Mouse (Mus musculus): ENCODE results near the gene Slc44a1. TPM values are rescaled to one million over a fixed set of nuclear protein-coding genes. Genes with fewer than 3 reads are reported as not detected.

The Slc44a1 gene
- total and polyA plus RNA-seq, 2 experiments: 16.3 to 32.9 TPM

DNA sequence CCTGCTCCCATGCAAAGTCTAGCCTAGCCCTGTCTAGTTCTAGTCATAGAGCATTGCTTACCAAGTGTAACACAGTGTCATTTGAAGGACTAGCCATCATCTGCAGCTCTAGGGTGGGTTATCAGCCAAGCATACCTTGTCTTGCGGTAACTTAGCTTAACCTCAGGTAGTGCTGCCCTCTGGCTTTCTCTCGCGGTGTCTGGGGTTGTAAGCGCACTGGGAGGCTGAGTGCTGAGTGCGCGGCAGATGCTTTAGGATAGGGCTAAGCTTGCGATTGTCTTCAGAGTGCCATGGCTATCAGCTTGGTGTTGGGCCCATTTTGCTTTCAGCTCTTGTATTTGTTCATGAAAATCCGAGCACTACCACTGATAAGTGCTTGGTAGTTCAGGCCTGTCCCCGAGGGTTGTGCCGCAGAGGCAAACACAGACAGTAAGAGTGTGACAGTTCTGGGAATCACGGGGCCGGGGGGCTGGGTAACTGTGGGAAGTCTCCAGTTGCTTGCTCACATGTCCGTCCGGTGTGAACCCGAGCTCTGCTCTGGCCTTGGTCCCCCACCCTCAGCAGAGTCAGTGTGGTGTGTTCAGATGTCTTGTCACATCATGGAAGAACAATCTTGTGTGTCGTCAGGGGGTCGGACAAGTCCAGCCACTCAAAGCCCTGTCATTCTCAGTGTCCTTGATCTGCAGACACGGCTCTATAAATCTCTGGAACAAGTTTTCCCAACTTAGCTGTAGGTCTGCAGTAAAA lies 22.5 kb downstream of the Slc44a1 start:
- DNase-seq (ENCODE audit: extremely low read depth, low read depth, low spot score): no peak
- H3K4me1 ChIP-seq (ENCODE audit: control insufficient read depth, insufficient read depth, low read length): no peaks in the 10 kb centered on the region
- no peak overlapping the region; the same call in 1 of the 2 replicates for H3K9ac ChIP-seq (ENCODE audit: low read depth, low read length)
- no peaks in the 10 kb centered on the region for H3K36me3 ChIP-seq (ENCODE audit: control insufficient read depth, insufficient read depth, low read length)
- no peaks in the 10 kb centered on the region for H3K27me3 ChIP-seq (ENCODE audit: control insufficient read depth, insufficient read depth, low read length)
- 87% methylated on average over 18 of the region's 18 CpGs for WGBS
- peaks cover 35% of the 10 kb centered on the region for H3K79me2 ChIP-seq (ENCODE audit: control insufficient read depth, insufficient read depth, low read length)
- no peak overlapping the region for H3K27ac ChIP-seq (replicated peaks; ENCODE audit: insufficient read depth, low read depth, low read length)
- TF ChIP-seq CTCF (IDR thresholded peaks at IDR 0.05; ENCODE audit: low read depth, low read length): no peak
- TF ChIP-seq POLR2A (IDR thresholded peaks at IDR 0.05; ENCODE audit: extremely low read depth, insufficient read depth, low read length): no peak
- no peak overlapping the region for H3K4me3 ChIP-seq (ENCODE audit: insufficient read depth, low read depth, low read length)

DNA sequence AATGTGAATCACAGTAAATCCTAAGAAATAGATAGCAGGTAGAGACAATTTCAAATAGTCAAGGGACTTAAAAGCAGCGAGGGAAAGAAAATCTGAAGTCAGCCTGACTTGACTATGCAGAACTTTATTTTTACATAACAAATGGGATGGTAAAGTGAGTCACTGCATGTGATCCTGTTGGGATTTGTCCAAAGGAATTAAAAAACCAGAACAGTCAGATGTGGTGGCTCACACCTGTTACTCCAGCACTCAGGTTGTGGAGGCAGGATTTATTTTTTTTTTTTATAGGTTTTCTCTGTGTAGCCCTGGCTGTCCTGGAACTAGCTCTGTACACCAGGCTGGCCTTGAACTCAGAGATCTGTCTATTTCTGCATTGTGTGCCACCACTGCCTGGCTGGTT lies 25.7 kb downstream of the Slc44a1 start:
- no peak for TF ChIP-seq POLR2A (IDR thresholded peaks at IDR 0.05; ENCODE audit: extremely low read depth, insufficient read depth, low read length)
- no peak for TF ChIP-seq CTCF (IDR thresholded peaks at IDR 0.05; ENCODE audit: low read depth, low read length)
- Histone ChIP-seq H3K4me1 (ENCODE audit: control insufficient read depth, insufficient read depth, low read length) (no peaks in the 10 kb centered on the region), H3K79me2 (ENCODE audit: control insufficient read depth, insufficient read depth, low read length) (peaks cover 28% of the 10 kb centered on the region), H3K36me3 (ENCODE audit: control insufficient read depth, insufficient read depth, low read length) (no peaks in the 10 kb centered on the region), H3K9ac (ENCODE audit: low read depth, low read length) (no peak overlapping the region), H3K27ac (replicated peaks; ENCODE audit: insufficient read depth, low read depth, low read length) (no peak overlapping the region), H3K27me3 (ENCODE audit: control insufficient read depth, insufficient read depth, low read length) (no peaks in the 10 kb centered on the region), H3K4me3 (ENCODE audit: insufficient read depth, low read depth, low read length) (no peak overlapping the region)
- WGBS: 100% methylated on average over 1 of the region's 1 CpGs
- no peak for DNase-seq (ENCODE audit: extremely low read depth, low read depth, low spot score)

DNA sequence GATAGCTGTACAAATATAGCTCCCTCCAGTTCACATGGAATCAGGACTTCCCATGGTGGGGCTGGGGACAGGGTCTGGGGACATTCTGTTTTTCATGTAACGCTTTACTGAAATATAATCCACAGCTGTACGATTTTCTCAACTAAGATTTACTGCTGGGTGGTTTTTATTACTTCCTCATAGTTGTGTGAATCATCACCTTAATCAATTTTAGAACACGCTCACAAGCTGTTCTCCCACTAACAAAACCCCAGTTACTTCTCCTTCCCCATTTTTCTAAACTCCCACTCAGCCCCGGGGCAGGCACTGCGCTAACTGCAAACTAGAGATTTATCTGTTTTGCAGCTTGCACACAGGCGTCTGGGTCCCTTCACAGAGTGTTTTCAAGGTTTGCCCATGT lies 28.8 kb downstream of the Slc44a1 start:
- WGBS: 86% methylated on average over 6 of the region's 6 CpGs
- Histone ChIP-seq H3K4me1 (ENCODE audit: control insufficient read depth, insufficient read depth, low read length) (no peaks in the 10 kb centered on the region), H3K27me3 (ENCODE audit: control insufficient read depth, insufficient read depth, low read length) (no peaks in the 10 kb centered on the region), H3K79me2 (ENCODE audit: control insufficient read depth, insufficient read depth, low read length) (peaks cover 12% of the 10 kb centered on the region; the same call in 1 of the 2 replicates), H3K9ac (ENCODE audit: low read depth, low read length) (no peak overlapping the region), H3K4me3 (ENCODE audit: insufficient read depth, low read depth, low read length) (no peak overlapping the region), H3K36me3 (ENCODE audit: control insufficient read depth, insufficient read depth, low read length) (no peaks in the 10 kb centered on the region), H3K27ac (replicated peaks; ENCODE audit: insufficient read depth, low read depth, low read length) (no peak overlapping the region)
- TF ChIP-seq POLR2A (IDR thresholded peaks at IDR 0.05; ENCODE audit: extremely low read depth, insufficient read depth, low read length): no peak
- TF ChIP-seq CTCF (IDR thresholded peaks at IDR 0.05; ENCODE audit: low read depth, low read length): no peak
- no peak for DNase-seq (ENCODE audit: extremely low read depth, low read depth, low spot score)

DNA sequence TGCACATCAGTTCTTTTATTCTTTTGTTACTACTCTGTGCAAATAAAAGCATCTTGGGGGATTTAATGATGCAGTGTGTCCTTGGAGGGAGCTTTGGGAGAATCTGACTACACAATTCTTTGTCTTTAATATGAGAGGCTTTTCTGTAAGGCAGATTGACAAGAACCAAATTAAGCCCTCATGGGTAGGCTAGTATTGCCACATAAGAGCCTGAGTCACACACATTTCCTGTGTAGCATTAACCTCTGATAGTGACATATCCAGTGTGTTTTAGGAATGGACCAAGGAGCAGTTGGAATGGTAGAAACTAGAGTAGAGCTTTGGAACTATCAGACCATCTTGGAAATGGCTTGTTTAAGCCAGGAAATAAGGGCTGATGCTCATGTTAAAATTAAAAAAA lies 33.9 kb downstream of the Slc44a1 start:
- Histone ChIP-seq H3K36me3 (ENCODE audit: control insufficient read depth, insufficient read depth, low read length) (no peaks in the 10 kb centered on the region), H3K79me2 (ENCODE audit: control insufficient read depth, insufficient read depth, low read length) (peaks cover 6% of the 10 kb centered on the region; the same call in 1 of the 2 replicates), H3K27me3 (ENCODE audit: control insufficient read depth, insufficient read depth, low read length) (no peaks in the 10 kb centered on the region), H3K4me3 (ENCODE audit: insufficient read depth, low read depth, low read length) (no peak overlapping the region), H3K9ac (ENCODE audit: low read depth, low read length) (no peak overlapping the region), H3K4me1 (ENCODE audit: control insufficient read depth, insufficient read depth, low read length) (peaks cover 4% of the 10 kb centered on the region; the same call in 1 of the 2 replicates), H3K27ac (replicated peaks; ENCODE audit: insufficient read depth, low read depth, low read length) (no peak overlapping the region)
- no peak for DNase-seq (ENCODE audit: extremely low read depth, low read depth, low spot score)
- TF ChIP-seq CTCF (IDR thresholded peaks at IDR 0.05; ENCODE audit: low read depth, low read length) (no peak), POLR2A (IDR thresholded peaks at IDR 0.05; ENCODE audit: extremely low read depth, insufficient read depth, low read length) (no peak)

DNA sequence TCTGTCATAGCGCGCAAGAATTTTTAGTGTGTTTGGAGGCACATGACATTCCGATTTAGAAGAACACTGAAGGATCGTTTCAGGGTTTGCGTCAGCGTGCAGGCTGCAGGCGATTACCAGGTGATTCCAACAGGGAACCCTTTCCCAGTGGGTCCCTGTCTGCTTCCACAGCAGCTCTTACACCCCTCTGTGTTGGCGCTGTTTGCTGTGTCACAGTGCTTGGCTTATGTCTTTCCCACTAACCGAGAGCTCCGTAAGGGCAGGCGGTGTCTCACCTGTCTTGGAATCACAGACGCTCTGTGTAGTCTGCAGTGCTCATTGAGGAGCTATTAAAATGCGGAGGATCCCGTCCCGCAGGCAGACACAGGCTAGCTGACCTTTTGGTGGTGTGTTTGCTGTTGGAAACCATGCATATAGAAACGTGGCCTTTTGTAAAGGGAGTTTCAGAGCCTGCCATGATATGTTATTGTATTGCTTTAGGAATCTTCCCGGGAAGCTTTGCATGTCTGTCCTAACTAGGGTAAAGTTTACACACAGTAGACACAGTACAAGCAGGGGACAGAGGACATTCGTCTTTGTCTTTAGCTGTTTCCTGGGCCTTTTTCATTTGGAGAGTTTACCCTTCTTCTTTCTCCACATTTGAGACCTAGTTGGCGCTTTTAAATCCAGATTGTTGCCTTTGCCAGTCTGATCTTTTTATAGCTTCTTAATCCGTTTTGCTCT lies 35.2 kb downstream of the Slc44a1 start:
- Histone ChIP-seq H3K9ac (ENCODE audit: low read depth, low read length) (peak overlapping the region; percentile 45; the same call in 1 of the 2 replicates), H3K4me1 (ENCODE audit: control insufficient read depth, insufficient read depth, low read length) (peaks cover 4% of the 10 kb centered on the region; the same call in 1 of the 2 replicates), H3K79me2 (ENCODE audit: control insufficient read depth, insufficient read depth, low read length) (peaks cover 5% of the 10 kb centered on the region; the same call in 1 of the 2 replicates), H3K4me3 (ENCODE audit: insufficient read depth, low read depth, low read length) (no peak overlapping the region), H3K27me3 (ENCODE audit: control insufficient read depth, insufficient read depth, low read length) (no peaks in the 10 kb centered on the region), H3K27ac (replicated peaks; ENCODE audit: insufficient read depth, low read depth, low read length) (peak overlapping the region; percentile 58; the same call in 1 of the 2 replicates), H3K36me3 (ENCODE audit: control insufficient read depth, insufficient read depth, low read length) (no peaks in the 10 kb centered on the region)
- DNase-seq (ENCODE audit: extremely low read depth, low read depth, low spot score): peak; percentile 57
- WGBS: 55% methylated on average over 20 of the region's 20 CpGs
- no peak for TF ChIP-seq CTCF (IDR thresholded peaks at IDR 0.05; ENCODE audit: low read depth, low read length)
- TF ChIP-seq POLR2A (IDR thresholded peaks at IDR 0.05; ENCODE audit: extremely low read depth, insufficient read depth, low read length): no peak
